Mouse (Mus musculus) left cerebral cortex, postnatal 36 days (tissue): ENCODE measurements around the gene BC025920. TPM values are rescaled to one million over a fixed set of nuclear protein-coding genes. Genes with fewer than 3 reads are reported as not detected.

Experiments
- DNase-seq, 2 experiments: peaks; one replicate each; pipeline ENCODE4 v3.0.0; 2021 to 2022; ENCODE audit warnings: low spot score in 2 of 2, mixed read lengths in 1 of 2
- intact Hi-C: fragments of 180-260 bp; cut with DNase I; formaldehyde crosslinking; loops from one replicate; pipeline ENCODE4 v1.15.1; 2025
- total RNA-seq, 2 experiments: library from RNA; stranded (reverse); gene quantifications; 2 replicates each; pipeline ENCODE4 v1.2.3; 2021

BC025920 gene
- total RNA-seq, 2 experiments from 2014 or later, result 3.5 to 3.6 TPM

DNA sequence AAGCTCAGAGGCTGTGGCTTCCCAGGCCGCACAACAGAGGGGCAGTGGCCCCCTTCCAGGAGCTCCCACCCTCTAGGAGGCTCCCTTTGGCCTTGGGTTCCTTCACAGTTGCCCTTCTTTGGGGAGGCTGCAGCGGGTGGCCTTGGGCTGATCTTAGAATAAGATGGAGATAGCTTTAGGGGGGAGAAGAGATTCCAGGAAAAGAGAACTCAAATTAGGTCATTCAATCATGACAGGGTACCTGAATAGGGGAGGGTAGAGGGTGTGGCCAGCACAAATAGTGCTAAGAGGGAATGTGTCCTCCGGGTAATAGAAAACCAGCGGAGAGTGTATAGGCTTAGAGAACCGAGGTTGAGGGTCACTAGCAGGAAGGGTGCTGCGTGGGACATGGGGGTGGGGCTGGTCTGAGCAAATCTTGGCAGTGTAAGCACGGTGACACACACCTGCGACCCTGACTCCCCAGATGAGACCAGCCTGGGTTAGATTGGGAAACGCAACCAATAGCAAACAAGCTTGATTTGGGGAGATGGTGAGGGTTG, 33.9 kb upstream of the BC025920 start:
- intact Hi-C loops, result no loop called here
- DNase-seq, result no peak

GRCm38 (mm10) chr10:81572975-81573374, 33.1 kb upstream of the BC025920 start:
- intact Hi-C loops, result no loop called here
- no peak for DNase-seq

- intact Hi-C loops, result loop anchor here (2.0 kb wide), 1 partner anchor 22 kb away; no protein-coding TSS in a partner anchor
- DNase-seq, result no peak
Observed at GRCm38 (mm10) chr10:81574081-81575056, 31.7 kb upstream of the BC025920 start, which contains the start of gene Tle2. Tle2 (plus strand) TSS chr10:81574561.

GRCm38 (mm10) chr10:81575208-81575631, 30.9 kb upstream of the BC025920 start:
- peak in 1 of 2 experiments; percentile 65 for DNase-seq
- intact Hi-C loops, result loop anchor here (2.0 kb wide), 1 partner anchor 22 kb away; no protein-coding TSS in a partner anchor

GRCm38 (mm10) chr10:81575695-81576094, 30.4 kb upstream of the BC025920 start:
- DNase-seq, result no peak
- intact Hi-C loops, result loop anchor here (2.0 kb wide), 1 partner anchor 21 kb away; no protein-coding TSS in a partner anchor

- intact Hi-C loops, result no loop called here
- no peak for DNase-seq
Observed at GRCm38 (mm10) chr10:81579967-81580366, 26.1 kb upstream of the BC025920 start.

GRCm38 (mm10) chr10:81580441-81581070, 25.5 kb upstream of the BC025920 start:
- no peak for DNase-seq
- intact Hi-C loops, result no loop called here

DNA sequence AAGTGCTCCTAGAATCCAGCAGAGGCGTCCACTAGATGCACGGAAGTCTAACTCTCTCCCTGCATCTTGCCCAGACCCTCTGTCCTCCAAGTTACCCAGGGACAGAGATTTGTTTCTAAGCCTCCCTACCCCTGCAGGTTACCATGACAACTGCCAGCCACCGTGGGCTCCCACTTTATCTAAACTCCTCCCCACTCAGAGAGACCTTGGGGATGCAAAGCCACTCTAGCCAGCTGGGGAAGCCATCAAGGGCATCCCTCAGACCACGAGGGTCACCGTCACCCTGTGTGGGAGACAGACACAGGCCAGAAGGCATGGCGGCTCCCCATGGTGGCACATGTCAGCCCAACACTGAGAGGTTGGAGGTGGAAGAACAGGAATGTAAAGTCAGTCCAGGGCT, 22.7 kb upstream of the BC025920 start:
- intact Hi-C loops, result no loop called here
- DNase-seq, result no peak

GRCm38 (mm10) chr10:81588739-81589138, 17.3 kb upstream of the BC025920 start:
- no peak for DNase-seq

GRCm38 (mm10) chr10:81591846-81592245, 14.2 kb upstream of the BC025920 start:
- DNase-seq, result no peak
- intact Hi-C loops, result no loop called here

More at GRCm38 (mm10) chr10:81588739-81589138, 17.3 kb upstream of the BC025920 start:
- intact Hi-C loops, result no loop called here

DNA sequence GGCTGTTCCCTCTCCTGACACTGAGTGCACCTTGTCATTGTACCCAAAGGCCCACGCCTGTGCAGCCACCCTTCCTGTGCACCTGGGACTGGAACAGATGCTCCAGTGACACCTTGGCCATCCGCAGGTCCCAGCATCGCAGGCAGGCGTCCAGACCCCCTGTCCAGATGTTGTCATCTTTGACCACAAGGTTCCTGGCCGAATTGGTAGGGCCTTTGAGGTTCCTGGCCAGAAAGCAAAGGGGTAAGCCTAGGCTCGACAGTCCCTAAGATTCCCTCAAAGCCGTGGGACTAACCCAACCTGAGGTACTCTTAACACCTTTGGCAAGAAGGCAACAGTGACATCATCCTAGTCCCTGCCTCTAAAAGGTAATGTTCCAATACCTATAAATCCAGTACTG, 13.4 kb upstream of the BC025920 start:
- intact Hi-C loops, result no loop called here
- DNase-seq, result no peak

- DNase-seq, result no peak
- intact Hi-C loops, result no loop called here
Observed at GRCm38 (mm10) chr10:81593223-81593622, 12.8 kb upstream of the BC025920 start.

- DNase-seq, result no peak
- intact Hi-C loops, result no loop called here
Observed at GRCm38 (mm10) chr10:81593935-81594334, 12.1 kb upstream of the BC025920 start.

- DNase-seq, result no peak
- intact Hi-C loops, result no loop called here
Observed at GRCm38 (mm10) chr10:81595599-81595998, 10.5 kb upstream of the BC025920 start.

DNA sequence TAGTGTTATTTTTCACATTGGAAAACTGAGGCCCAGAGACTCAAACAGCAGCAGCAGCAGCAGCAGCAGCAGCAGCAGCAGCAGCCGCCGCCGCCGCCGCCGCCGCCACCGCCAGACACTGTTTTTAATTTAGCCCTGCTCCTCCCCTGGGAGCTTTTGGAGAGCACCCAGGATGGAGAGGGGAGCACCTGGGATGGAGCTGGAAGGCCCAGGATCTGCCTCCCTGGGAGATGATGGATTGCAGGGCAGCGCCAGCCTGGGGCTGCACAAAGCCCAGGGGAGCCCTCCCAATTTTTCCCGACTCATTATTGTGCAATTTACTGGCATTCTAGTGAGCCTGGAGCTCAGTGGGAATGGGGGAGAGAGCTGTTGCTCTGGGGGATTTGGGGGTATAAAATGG, 9.5 kb upstream of the BC025920 start:
- intact Hi-C loops, result loop anchor here (2.0 kb wide), 1 partner anchor 22 kb away; the partner anchor contains the start of gene Tle2
- DNase-seq, result no peak

DNA sequence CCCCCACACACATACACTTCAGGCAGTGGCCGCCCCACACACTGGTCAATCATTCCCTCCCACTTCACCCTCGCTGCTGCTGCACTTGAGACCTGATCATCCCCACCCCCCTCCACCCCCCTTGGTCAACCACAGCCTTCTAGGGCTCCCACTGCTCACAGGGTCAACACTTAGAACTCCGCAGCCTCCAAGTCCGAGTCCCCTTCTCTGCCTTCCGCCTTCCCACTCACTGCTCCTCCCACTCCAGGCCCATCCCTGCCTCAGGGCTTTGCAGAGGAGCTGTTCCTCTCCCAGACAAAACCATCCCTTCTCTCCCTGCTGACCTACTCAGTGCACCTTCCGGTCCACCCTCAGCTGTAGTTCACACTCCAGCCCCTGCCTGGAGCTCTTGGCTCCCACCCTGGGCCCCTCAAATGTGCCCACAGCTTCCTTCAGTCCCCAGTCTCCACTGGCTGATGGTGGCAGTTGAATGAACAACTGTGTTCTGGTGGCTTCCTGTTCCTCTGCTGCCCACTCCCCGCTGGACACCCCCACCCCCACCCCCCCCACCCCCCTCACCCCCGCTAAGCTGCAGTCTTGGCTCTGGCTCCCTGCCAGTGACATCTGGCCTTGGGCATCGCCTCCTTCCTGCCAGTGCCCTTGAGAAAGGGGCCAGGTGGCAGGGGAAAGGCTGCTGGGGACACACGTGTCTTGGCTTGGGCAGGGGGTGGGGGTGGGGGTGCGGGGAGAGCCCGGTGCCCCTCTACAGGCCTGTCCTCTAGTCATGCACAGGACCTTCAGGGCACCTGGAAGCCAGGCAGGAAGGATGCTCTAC, 8.7 kb upstream of the BC025920 start:
- peak in 1 of 2 experiments; percentile 63 for DNase-seq
- intact Hi-C loops, result loop anchor here (2.0 kb wide), 1 partner anchor 23 kb away; the partner anchor contains the start of gene Tle2

DNA sequence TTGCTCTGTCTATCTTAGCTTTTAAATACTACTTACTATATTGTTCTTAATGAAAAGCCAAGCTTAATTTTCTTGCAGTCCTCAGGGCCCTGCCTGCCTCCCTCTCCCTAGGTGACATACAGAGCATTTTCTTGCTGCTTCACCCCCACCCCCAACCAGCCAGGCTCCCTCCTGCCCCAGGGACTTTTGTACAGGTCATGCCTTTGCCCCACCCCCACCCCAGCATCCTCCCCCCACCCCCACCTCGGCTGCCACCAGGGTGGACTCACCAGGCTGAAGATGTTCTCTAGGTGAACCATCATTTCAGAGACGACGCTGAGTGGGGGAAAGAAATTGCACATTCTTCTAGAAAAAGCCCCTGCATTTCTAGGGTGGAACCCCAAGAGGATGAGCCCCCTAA, 7.7 kb upstream of the BC025920 start:
- intact Hi-C loops, result no loop called here
- DNase-seq, result no peak

DNA sequence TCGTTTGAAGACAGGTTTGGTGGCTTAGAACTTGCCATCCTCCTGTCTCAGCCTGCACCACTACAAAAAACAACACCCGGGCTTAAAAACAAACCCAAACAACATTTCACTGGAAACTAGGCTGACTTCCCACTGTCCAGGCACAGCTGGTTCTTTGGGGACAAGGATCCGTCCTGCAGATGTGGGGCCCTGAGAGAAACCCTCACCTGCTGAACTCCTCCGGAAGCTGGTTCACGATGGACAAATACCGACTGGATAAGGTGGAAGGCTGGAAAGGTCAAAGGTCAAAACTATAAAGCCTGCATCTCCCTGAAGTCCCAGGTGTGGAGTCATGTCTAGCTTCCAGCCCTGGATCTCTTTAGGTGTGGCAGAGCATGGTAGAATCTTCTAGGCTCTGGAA, 7.2 kb upstream of the BC025920 start:
- intact Hi-C loops, result no loop called here
- no peak for DNase-seq

- no peak for DNase-seq
- intact Hi-C loops, result loop anchor here (5.0 kb wide), 1 partner anchor 97 kb away; the partner anchor contains the start of gene S1pr4
Observed at GRCm38 (mm10) chr10:81599630-81600029, 6.4 kb upstream of the BC025920 start.
